Mouse (Mus musculus) effector memory CD4-positive, alpha-beta T cell, adult 7 months (primary cell): ENCODE data around the gene Pcsk1. TPM values are rescaled to one million over a fixed set of nuclear protein-coding genes. Genes with fewer than 3 reads are reported as not detected.

Source experiments
- polyA plus RNA-seq: library from polyadenylated mRNA; unstranded; fragments of 100-300 nt; shearing (Covaris generic); gene quantifications from one replicate; pipeline ENCODE4 v1.2.1, GENCODE M21; 2017

The Pcsk1 gene
- polyA plus RNA-seq, result 0.07 TPM

DNA sequence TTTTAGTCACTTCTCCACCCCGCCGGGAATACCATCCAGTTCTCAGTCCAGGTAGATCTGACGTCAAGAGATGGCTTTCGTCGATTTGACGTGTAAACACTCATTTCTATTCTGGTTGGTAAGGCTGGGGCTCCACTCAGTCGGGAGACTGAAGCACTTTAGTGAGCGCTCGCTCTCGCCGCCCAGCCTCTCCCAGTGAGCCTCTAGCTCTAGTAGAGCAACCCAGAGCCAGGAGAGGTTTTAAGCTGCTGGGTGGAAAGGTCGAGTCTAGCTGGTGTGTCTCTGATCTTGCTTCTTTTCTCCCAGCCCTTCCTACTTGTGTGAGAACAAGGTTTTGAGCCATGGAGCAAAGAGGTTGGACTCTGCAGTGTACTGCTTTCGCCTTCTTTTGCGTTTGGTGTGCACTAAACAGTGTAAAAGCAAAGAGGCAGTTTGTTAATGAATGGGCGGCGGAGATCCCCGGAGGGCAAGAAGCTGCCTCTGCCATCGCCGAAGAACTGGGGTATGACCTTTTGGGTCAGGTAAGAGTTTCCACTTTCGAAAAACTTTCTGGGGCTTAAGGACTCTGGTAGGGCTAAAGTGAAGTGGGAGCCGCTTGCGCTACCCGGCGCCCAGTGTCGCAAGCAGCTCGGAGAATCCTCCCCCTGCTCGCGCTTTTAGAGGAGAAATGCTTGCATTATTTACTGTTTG lies at the start of gene Pcsk1:
TSS of gene Pcsk1 (plus strand) at position 106 of the 690 bp plus-strand sequence.

